Mouse (Mus musculus) gastrocnemius, adult 2 months (tissue): ENCODE data around the gene Lrpprc. TPM values are rescaled to one million over a fixed set of nuclear protein-coding genes. Genes with fewer than 3 reads are reported as not detected.
A peak's percentile ranks its signal among the peaks of the same experiment; 100 is the strongest.

Experiments
- DNase-seq: peaks from one replicate; pipeline ENCODE4 v3.0.0; 2022
- H3K27ac ChIP-seq: fragments of 200-600 bp; 2 replicates; pipeline ENCODE4 v1.8.1; 2022; ENCODE audit warnings: mild to moderate bottlenecking
- H3K4me3 ChIP-seq: fragments of 200-600 bp; 2 replicates; pipeline ENCODE4 v1.8.1; 2022; ENCODE audit warnings: mild to moderate bottlenecking, moderate library complexity
- CTCF ChIP-seq: fragments of 200-600 bp; IDR thresholded peaks from 2 replicates; pipeline ENCODE4 v1.8.1; 2022; ENCODE audit warnings: antibody characterized with exemption, mild to moderate bottlenecking, moderate library complexity
- intact Hi-C: fragments of 180-260 bp; cut with DNase I; formaldehyde crosslinking; loops from one replicate; pipeline ENCODE4 v1.15.1; 2025
- total RNA-seq, 2 experiments: library from RNA; stranded (reverse); gene quantifications; 2 replicates each; pipeline ENCODE4 v1.2.3; 2021

The Lrpprc gene
- total RNA-seq, 2 experiments from 2014 or later = 61.7 to 84.8 TPM

- TF ChIP-seq CTCF = no peak
- no peak for DNase-seq
- Histone ChIP-seq H3K4me3 (no peak overlapping the region), H3K27ac (no peak overlapping the region)
- intact Hi-C loops = no loop called here
Observed at GRCm38 (mm10) chr17:84788376-84789125, 2.0 kb downstream of the Lrpprc start.

GRCm38 (mm10) chr17:84787477-84787876 lies 3.1 kb downstream of the Lrpprc start:
- intact Hi-C loops = no loop called here
- DNase-seq = no peak
- TF ChIP-seq CTCF = no peak
- Histone ChIP-seq H3K27ac (no peak overlapping the region), H3K4me3 (no peak overlapping the region)

- no peak for DNase-seq
- Histone ChIP-seq H3K27ac (no peak overlapping the region), H3K4me3 (no peak overlapping the region)
- no peak for TF ChIP-seq CTCF
- intact Hi-C loops = no loop called here
Observed at GRCm38 (mm10) chr17:84786911-84787310, 3.7 kb downstream of the Lrpprc start.

DNA sequence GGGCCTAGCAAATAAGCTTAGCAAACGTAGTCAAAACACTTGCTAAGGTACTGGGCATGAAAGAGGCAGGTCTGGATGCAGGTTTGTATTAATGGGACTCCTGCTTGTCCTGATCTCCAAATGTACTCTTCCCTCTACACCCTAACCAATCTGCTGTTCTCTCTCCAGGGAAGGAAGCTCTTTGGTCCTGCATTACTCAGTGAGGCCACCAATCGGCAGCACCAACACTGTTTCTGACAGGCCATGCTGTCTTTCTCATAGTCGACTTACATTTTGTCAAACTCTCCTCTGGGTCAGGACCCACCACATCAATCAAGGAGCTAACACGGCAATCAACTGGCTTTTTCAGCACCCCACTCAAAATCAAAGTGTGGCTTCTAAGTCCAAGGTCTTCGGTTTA lies 5.4 kb downstream of the Lrpprc start:
- no peak for TF ChIP-seq CTCF
- DNase-seq = no peak
- H3K4me3 ChIP-seq = no peak overlapping the region
- intact Hi-C loops = no loop called here
- no peak overlapping the region for H3K27ac ChIP-seq

DNA sequence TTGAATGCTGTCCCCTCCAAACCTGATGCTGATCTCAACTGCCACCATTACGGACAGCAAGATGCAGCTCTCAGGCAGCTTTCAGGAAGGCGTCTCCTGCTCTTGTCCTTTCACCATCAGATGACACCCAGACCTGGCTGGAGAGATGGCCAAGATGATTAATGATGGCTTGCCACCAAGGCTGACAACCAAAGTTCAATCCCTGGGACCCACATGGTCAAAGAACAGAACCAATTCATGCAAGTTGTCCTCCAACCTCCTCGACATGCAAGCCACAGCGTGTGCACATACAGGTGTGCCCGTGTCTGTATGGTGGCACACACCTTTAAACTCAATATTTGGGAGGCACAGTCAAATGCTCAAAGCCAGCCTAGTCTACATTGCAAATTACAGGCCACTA lies 7.1 kb downstream of the Lrpprc start:
- no peak for DNase-seq
- intact Hi-C loops = no loop called here
- Histone ChIP-seq H3K4me3 (no peak overlapping the region), H3K27ac (no peak overlapping the region)
- no peak for TF ChIP-seq CTCF

DNA sequence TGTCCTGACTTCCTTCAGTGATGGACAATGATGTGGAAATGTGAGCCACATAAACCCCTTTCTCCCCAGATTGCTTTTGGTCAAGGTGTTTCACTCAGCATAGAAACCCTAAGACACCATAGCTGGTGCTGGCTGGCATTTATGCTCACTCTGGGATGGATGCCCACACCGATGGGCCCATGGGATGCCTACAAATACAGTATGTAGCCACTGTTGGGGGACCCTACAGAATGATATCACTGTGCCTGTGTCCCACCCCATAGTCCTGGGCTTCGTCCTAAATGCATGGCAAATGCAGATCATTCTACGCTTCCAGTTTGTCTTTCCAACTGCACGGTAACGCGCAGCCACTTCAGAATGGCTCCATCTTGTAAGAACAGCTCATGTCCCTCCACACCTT lies 10.3 kb downstream of the Lrpprc start:
- TF ChIP-seq CTCF = no peak
- no peak overlapping the region for H3K27ac ChIP-seq
- no peak for DNase-seq
- intact Hi-C loops = no loop called here
- H3K4me3 ChIP-seq = no peak overlapping the region

DNA sequence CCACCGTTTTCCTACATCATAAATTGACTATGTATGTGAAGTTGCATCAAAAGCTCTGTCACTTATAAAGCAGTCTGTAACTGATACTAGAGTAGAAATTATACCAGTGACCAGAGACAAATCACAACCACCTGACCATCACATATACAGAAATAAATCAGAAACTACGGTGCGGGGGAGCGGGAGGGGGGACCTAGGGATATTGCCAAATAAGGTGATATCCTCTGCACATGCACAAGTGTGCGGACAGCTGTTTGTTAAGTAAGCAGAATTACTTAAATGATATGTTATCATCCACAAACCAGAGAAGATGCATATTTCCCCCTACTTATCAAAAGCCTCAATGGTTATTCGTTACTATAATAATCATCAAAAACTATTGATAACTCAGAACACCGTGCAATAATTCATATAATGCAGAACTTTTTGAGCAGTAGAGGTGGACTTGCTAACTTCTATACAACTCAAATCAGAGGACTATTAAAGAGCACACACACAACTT lies 12.1 kb downstream of the Lrpprc start:
- no peak for TF ChIP-seq CTCF
- H3K27ac ChIP-seq = no peak overlapping the region
- intact Hi-C loops = no loop called here
- no peak for DNase-seq
- no peak overlapping the region for H3K4me3 ChIP-seq

DNA sequence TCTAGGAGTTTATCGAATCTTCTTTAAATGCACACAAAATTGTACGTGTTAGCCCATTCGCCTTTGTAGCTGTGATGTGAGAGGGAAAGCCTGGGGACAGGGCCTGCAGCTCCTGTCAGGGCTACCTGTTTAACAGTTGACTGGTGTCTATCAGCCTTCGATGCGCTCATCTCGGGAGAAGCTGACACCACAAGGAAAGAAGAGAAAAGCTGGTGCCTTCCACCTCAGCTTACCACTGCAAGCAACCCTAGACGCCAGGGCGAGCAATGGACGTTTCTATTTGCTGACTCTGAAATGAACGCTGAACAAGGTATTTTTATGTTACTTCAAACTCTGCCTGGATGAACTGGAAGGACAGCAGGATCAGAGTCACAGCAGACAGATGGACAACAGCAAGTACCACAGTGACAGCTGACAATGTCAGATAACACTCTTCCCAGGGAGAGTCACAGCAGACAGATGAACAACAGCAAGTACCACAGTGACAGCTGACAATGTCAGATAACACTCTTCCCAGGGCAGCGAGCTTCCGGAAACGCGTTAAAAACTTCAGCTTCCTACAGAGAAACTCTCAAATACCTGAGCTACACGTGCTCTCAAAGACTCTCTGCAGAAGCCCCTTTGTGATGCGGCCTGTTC lies 14.1 kb downstream of the Lrpprc start:
- TF ChIP-seq CTCF = no peak
- DNase-seq = no peak
- H3K27ac ChIP-seq = no peak overlapping the region
- intact Hi-C loops = no loop called here
- H3K4me3 ChIP-seq = no peak overlapping the region

GRCm38 (mm10) chr17:84775291-84775690 lies 15.3 kb downstream of the Lrpprc start:
- DNase-seq = no peak
- Histone ChIP-seq H3K27ac (no peak overlapping the region), H3K4me3 (no peak overlapping the region)
- intact Hi-C loops = no loop called here
- no peak for TF ChIP-seq CTCF

DNA sequence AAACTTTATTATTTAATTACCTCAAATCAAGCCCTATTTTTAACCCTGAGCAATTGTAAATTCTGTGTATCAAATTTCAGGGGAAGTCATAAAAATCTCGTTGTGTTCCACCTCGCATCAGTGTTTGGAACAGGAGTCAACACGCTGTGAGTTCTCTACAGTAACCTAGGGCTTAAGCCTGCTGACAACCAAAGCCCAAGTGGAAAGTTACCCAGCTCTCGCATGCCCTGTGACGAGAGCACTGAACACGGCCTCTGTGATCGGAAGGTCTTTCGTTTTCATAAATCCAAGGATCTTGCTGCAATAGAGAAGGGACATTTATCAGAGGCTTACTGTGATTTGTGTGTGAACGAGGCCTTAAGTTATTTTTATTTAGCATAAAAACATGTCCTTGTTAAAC lies 18.7 kb downstream of the Lrpprc start:
- H3K27ac ChIP-seq = no peak overlapping the region
- no peak for TF ChIP-seq CTCF

GRCm38 (mm10) chr17:84758971-84759370 lies 31.6 kb downstream of the Lrpprc start:
- intact Hi-C loops = no loop called here
- Histone ChIP-seq H3K4me3 (no peak overlapping the region), H3K27ac (no peak overlapping the region)
- no peak for TF ChIP-seq CTCF
- no peak for DNase-seq

More for the DNA sequence above, 18.7 kb downstream of the Lrpprc start:
- no peak for DNase-seq
- H3K4me3 ChIP-seq = no peak overlapping the region
- intact Hi-C loops = no loop called here

- Histone ChIP-seq H3K27ac (no peak overlapping the region), H3K4me3 (no peak overlapping the region)
- no peak for DNase-seq
- intact Hi-C loops = no loop called here
- TF ChIP-seq CTCF = no peak
Observed at GRCm38 (mm10) chr17:84758374-84758773, 32.2 kb downstream of the Lrpprc start.

- intact Hi-C loops = no loop called here
- no peak overlapping the region for H3K4me3 ChIP-seq
- H3K27ac ChIP-seq = no peak overlapping the region
- no peak for DNase-seq
- TF ChIP-seq CTCF = peak; percentile 46
Observed at GRCm38 (mm10) chr17:84756090-84756489, 34.5 kb downstream of the Lrpprc start.

- H3K27ac ChIP-seq = no peak overlapping the region
Observed at GRCm38 (mm10) chr17:84753489-84753888, 37.1 kb downstream of the Lrpprc start.

More at GRCm38 (mm10) chr17:84753489-84753888, 37.1 kb downstream of the Lrpprc start:
- H3K4me3 ChIP-seq = no peak overlapping the region
- no peak for DNase-seq
- intact Hi-C loops = no loop called here
- no peak for TF ChIP-seq CTCF
